Mouse (Mus musculus): ENCODE measurements around the gene Cd320.

DNA sequence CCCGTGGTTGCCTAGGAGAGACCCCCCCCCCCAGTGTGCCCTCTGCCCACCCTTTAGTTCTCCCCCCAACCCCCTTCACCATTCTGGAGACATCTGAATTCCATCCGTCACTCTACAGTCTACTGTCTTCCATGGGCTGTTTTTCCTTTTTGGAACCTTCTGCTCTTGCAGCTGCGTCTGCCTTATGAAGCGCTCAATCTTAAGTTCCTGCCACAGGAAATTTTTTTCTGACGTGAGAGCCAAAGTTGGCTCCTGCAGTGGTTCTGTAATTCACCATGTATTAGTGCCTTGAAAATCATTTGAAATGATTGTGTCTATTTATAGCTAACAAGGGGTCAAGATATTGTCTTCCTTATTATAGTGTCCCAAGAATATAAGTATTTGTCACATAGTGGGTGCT lies 26.3 kb upstream of the Cd320 start:
- no peak for TF ChIP-seq CTCF (IDR thresholded peaks at IDR 0.05; ENCODE audit: low read depth)
- TF ChIP-seq EP300 (optimal IDR thresholded peaks at IDR 0.05), result no peak
